Mouse (Mus musculus) CH12F3 (cell line): ENCODE data around the gene Col3a1.

ENCODE experiments used
- in situ Hi-C: fragments of 300-500 bp; cut with MboI; formaldehyde crosslinking; loops from 2 replicates; pipeline ENCODE4 v1.14.3; 2020; ENCODE audit warnings: low sequenced_read_pairs

Gene Col3a1

GRCm38 (mm10) chr1:45379992-45380690, 68.8 kb downstream of the Col3a1 start:
- in situ Hi-C loops = no loop called here

DNA sequence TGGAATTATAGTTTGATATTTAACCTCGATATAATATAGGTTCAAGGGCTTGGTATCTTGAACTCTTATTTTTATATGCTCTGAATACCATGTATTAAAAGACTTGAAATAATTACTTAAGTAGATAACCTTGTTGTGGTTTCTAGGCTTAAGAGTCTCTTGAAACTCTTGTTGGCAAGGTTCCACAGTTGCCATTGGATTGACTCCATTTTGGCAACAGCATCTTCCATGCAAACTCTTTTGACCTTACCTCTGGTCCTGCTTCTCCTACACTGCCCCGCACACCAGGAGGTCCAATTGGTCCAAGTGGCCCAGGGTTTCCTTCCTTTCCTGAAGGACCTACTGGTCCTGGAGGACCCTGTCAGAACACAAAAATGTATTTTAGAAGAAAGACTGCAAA, 70.5 kb downstream of the Col3a1 start:
- in situ Hi-C loops = no loop called here
